Mouse (Mus musculus): ENCODE data around the gene Sumo3. TPM values are rescaled to one million over a fixed set of nuclear protein-coding genes. Genes with fewer than 3 reads are reported as not detected.

Gene Sumo3
- polyA plus RNA-seq, 1 experiment from 2014 or later: 111 TPM

DNA sequence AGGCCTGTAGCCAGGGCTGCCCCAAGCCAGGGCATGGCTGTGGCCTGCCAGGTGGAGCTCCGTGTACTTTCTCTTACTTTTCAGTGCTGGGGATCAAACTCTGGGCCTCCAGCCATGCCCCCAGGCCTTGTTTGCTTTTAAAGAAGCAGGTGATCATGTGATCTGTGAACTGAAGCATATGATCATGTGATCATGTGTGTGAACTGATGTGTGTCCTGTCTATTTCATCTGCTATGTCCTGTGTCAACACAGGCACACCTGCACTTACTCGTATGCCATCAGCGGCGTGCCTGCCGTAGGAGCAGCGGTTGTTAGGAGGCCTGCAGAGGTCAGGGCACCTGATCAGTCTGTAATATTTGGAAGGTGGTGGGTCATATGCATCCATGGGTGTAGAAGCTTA is 28.1 kb downstream of the Sumo3 start:
- ATAC-seq: peak; percentile 68
- Histone ChIP-seq H3K27me3 (ENCODE audit: insufficient read depth, low read length) (no peaks in the 10 kb centered on the region), H3K9me3 (ENCODE audit: low read length) (no peaks in the 10 kb centered on the region), H3K36me3 (replicated peaks; ENCODE audit: insufficient read depth, low read length) (peaks cover 54% of the 10 kb centered on the region), H3K4me2 (ENCODE audit: low read depth, low read length) (no peak overlapping the region), H3K4me3 (ENCODE audit: low read depth, low read length) (no peak overlapping the region), H3K9ac (replicated peaks) (no peak overlapping the region), H3K4me1 (ENCODE audit: insufficient read depth) (peaks cover 46% of the 10 kb centered on the region), H3K27ac (ENCODE audit: low read depth) (peak overlapping the region; percentile 62; the same call in 1 of the 2 replicates)
- no peak for DNase-seq
- WGBS (ENCODE audit: insufficient replicate concordance): 71% methylated on average over 6 of the region's 6 CpGs
- no peak for TF ChIP-seq EP300 (IDR thresholded peaks at IDR 0.05; ENCODE audit: low read depth)
- TF ChIP-seq CTCF (IDR thresholded peaks at IDR 0.05; ENCODE audit: low read depth): no peak

- H3K27ac ChIP-seq (ENCODE audit: low read depth): peak overlapping the region; percentile 62
- TF ChIP-seq CTCF (IDR thresholded peaks at IDR 0.05; ENCODE audit: low read depth) (0 out of 2 replicates have a peak, but pooled peaks have one; percentile 4), EP300 (IDR thresholded peaks at IDR 0.05; ENCODE audit: low read depth) (no peak)
- peaks cover 46% of the 10 kb centered on the region for H3K4me1 ChIP-seq (ENCODE audit: insufficient read depth)
- no peaks in the 10 kb centered on the region for H3K9me3 ChIP-seq (ENCODE audit: low read length)
- peaks cover 52% of the 10 kb centered on the region for H3K36me3 ChIP-seq (replicated peaks; ENCODE audit: insufficient read depth, low read length)
- no peak overlapping the region for H3K4me2 ChIP-seq (ENCODE audit: low read depth, low read length)
- ATAC-seq (no peak), DNase-seq (no peak)
- H3K9ac ChIP-seq (replicated peaks): no peak overlapping the region
- WGBS (ENCODE audit: insufficient replicate concordance): 68% methylated on average over 13 of the region's 13 CpGs
- no peaks in the 10 kb centered on the region for H3K27me3 ChIP-seq (ENCODE audit: insufficient read depth, low read length)
- H3K4me3 ChIP-seq (ENCODE audit: low read depth, low read length): no peak overlapping the region
Observed at GRCm38 (mm10) chr10:77634452-77635231, 28.7 kb downstream of the Sumo3 start.

DNA sequence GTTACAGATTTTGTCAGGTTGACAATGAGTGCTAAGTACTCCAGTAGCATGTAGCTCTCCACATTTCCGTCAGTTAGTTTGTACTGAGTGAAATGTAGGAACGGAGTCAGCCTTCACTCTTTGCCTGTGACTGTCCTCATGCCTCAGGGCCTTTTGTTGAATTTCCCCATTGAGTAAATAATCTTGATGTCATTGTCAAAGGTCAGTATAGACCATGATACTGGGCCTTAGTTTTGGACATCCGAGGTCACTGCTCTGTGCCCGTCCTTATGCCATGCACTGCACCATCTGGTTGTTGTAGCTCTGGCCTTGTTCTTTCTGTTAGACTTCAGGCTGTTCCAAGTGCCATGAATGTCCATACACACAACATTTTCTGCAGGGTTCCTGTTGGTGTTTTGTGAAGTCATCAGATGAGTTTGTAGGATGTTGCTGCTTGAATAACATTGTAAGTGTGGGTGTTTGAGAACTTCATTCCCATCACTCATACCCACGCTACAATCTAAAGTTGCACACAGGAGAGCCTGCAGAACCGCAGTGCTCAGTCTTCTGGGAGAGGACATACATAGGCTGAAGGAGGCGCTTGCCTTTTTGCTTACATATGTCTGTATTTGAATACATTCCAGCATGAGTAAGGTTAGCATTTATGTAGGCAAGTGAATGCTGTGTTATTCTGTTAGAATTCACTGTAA is 30.5 kb downstream of the Sumo3 start:
- no peaks in the 10 kb centered on the region for H3K9me3 ChIP-seq (ENCODE audit: low read length)
- H3K27me3 ChIP-seq (ENCODE audit: insufficient read depth, low read length): no peaks in the 10 kb centered on the region
- no peak for DNase-seq
- peak overlapping the region; percentile 66 for H3K27ac ChIP-seq (ENCODE audit: low read depth)
- TF ChIP-seq EP300 (IDR thresholded peaks at IDR 0.05; ENCODE audit: low read depth): no peak
- H3K4me1 ChIP-seq (ENCODE audit: insufficient read depth): peaks cover 42% of the 10 kb centered on the region
- WGBS (ENCODE audit: insufficient replicate concordance): 81% methylated on average over 7 of the region's 7 CpGs
- no peak overlapping the region for H3K4me3 ChIP-seq (ENCODE audit: low read depth, low read length)
- no peak overlapping the region for H3K4me2 ChIP-seq (ENCODE audit: low read depth, low read length)
- peaks cover 56% of the 10 kb centered on the region for H3K36me3 ChIP-seq (replicated peaks; ENCODE audit: insufficient read depth, low read length)
- no peak overlapping the region for H3K9ac ChIP-seq (replicated peaks)
- peak; percentile 79 for ATAC-seq

- ATAC-seq: no peak
- Histone ChIP-seq H3K4me2 (ENCODE audit: low read depth, low read length) (no peak overlapping the region), H3K27ac (ENCODE audit: low read depth) (peak overlapping the region; percentile 16; the same call in 1 of the 2 replicates), H3K27me3 (ENCODE audit: insufficient read depth, low read length) (no peaks in the 10 kb centered on the region), H3K4me1 (ENCODE audit: insufficient read depth) (peaks cover 36% of the 10 kb centered on the region), H3K4me3 (ENCODE audit: low read depth, low read length) (no peak overlapping the region), H3K9ac (replicated peaks) (no peak overlapping the region), H3K36me3 (replicated peaks; ENCODE audit: insufficient read depth, low read length) (peaks cover 58% of the 10 kb centered on the region), H3K9me3 (ENCODE audit: low read length) (no peaks in the 10 kb centered on the region)
- 74% methylated on average over 6 of the region's 6 CpGs for WGBS (ENCODE audit: insufficient replicate concordance)
- no peak for DNase-seq
- TF ChIP-seq CTCF (IDR thresholded peaks at IDR 0.05; ENCODE audit: low read depth): no peak
- no peak for TF ChIP-seq EP300 (IDR thresholded peaks at IDR 0.05; ENCODE audit: low read depth)
Observed at GRCm38 (mm10) chr10:77638956-77639355, 33.1 kb downstream of the Sumo3 start.

- H3K4me1 ChIP-seq (ENCODE audit: insufficient read depth): peaks cover 9% of the 10 kb centered on the region; the same call in 1 of the 2 replicates
- no peaks in the 10 kb centered on the region for H3K9me3 ChIP-seq (ENCODE audit: low read length)
- H3K4me2 ChIP-seq (ENCODE audit: low read depth, low read length): no peak overlapping the region
- no peak overlapping the region for H3K27ac ChIP-seq (ENCODE audit: low read depth)
- H3K36me3 ChIP-seq (replicated peaks; ENCODE audit: insufficient read depth, low read length): peaks cover 53% of the 10 kb centered on the region
- H3K4me3 ChIP-seq (ENCODE audit: low read depth, low read length): no peak overlapping the region
- DNase-seq (no peak), ATAC-seq (no peak)
- no peak overlapping the region for H3K9ac ChIP-seq (replicated peaks)
- TF ChIP-seq EP300 (IDR thresholded peaks at IDR 0.05; ENCODE audit: low read depth): no peak
- no peak for TF ChIP-seq CTCF (IDR thresholded peaks at IDR 0.05; ENCODE audit: low read depth)
- no peaks in the 10 kb centered on the region for H3K27me3 ChIP-seq (ENCODE audit: insufficient read depth, low read length)
- WGBS (ENCODE audit: insufficient replicate concordance): 58% methylated on average over 7 of the region's 7 CpGs
Observed at GRCm38 (mm10) chr10:77643160-77643559, 37.3 kb downstream of the Sumo3 start.

GRCm38 (mm10) chr10:77645571-77645970 is 39.7 kb downstream of the Sumo3 start:
- WGBS (ENCODE audit: insufficient replicate concordance): 72% methylated on average over 5 of the region's 5 CpGs
- no peak overlapping the region; the same call in 1 of the 2 replicates for H3K27ac ChIP-seq (ENCODE audit: low read depth)

More at GRCm38 (mm10) chr10:77645571-77645970, 39.7 kb downstream of the Sumo3 start:
- ATAC-seq (no peak), DNase-seq (no peak)
- Histone ChIP-seq H3K27me3 (ENCODE audit: insufficient read depth, low read length) (no peaks in the 10 kb centered on the region), H3K4me1 (ENCODE audit: insufficient read depth) (no peaks in the 10 kb centered on the region), H3K4me3 (ENCODE audit: low read depth, low read length) (no peak overlapping the region), H3K9me3 (ENCODE audit: low read length) (no peaks in the 10 kb centered on the region), H3K9ac (replicated peaks) (no peak overlapping the region), H3K36me3 (replicated peaks; ENCODE audit: insufficient read depth, low read length) (peaks cover 49% of the 10 kb centered on the region), H3K4me2 (ENCODE audit: low read depth, low read length) (no peak overlapping the region)
- no peak for TF ChIP-seq EP300 (IDR thresholded peaks at IDR 0.05; ENCODE audit: low read depth)
- TF ChIP-seq CTCF (IDR thresholded peaks at IDR 0.05; ENCODE audit: low read depth): no peak
